30 mouse cellular contexts compared by ENCODE assay signal in genomic region chr15:7879956-7880355, GRCm38 (mm10).
A peak's percentile ranks its signal among the peaks of the same experiment; 100 is the strongest.
DNase-seq lines count a peak whose midpoint lies in the region; ATAC-seq and TF ChIP-seq lines count a peak whose summit lies in the region.
"Had no signal": no experiment of that assay in that cellular context is flagged by ENCODE, and none has a peak within 500 bp of the region (broad histone marks: within the 10 kb centered on the region; RNA-seq: fewer than 3 reads in every experiment).

No protein-coding gene starts in this region.

- peak; percentile 21; the same call in 1 of the 2 replicates for ATAC-seq in hindbrain, embryonic 11.5 days (ENCODE audit: low FRiP score)
- peak; percentile 50; the same call in 1 of the 2 replicates for ATAC-seq in hindbrain, embryonic 13.5 days (ENCODE audit: low FRiP score)
- ATAC-seq in hindbrain, postnatal 0 days, result peak; percentile 70; the same call in 1 of the 2 replicates
- ATAC-seq: lung, postnatal 0 days; Patski had no signal

- H3K4me2 ChIP-seq in hindbrain, embryonic 11.5 days (replicated peaks; ENCODE audit: low read depth, low read length), result no peak overlapping the region
- no peak overlapping the region for H3K4me2 ChIP-seq in hindbrain, embryonic 13.5 days
- no peak overlapping the region for H3K4me2 ChIP-seq in hindbrain, postnatal 0 days (ENCODE audit: low read depth, low read length)
- H3K4me2 ChIP-seq: embryonic facial prominence, embryonic 13.5 days; forebrain, embryonic 12.5 days; heart, embryonic 13.5 days; liver, embryonic 15.5 days; midbrain, embryonic 12.5 days had no signal

- no peaks in the 10 kb centered on the region for H3K4me1 ChIP-seq in hindbrain, embryonic 11.5 days (replicated peaks; ENCODE audit: control insufficient read depth, insufficient read depth, low read length)
- H3K4me1 ChIP-seq in hindbrain, embryonic 10.5 days (replicated peaks), result peaks cover 37% of the 10 kb centered on the region
- peaks cover 19% of the 10 kb centered on the region for H3K4me1 ChIP-seq in hindbrain, embryonic 13.5 days (replicated peaks)
- no peaks in the 10 kb centered on the region for H3K4me1 ChIP-seq in hindbrain, postnatal 0 days (ENCODE audit: insufficient read depth, low read length)
- H3K4me1 ChIP-seq: limb, embryonic 10.5 days; liver, embryonic 15.5 days had no signal

- no peaks in the 10 kb centered on the region for H3K36me3 ChIP-seq in hindbrain, embryonic 11.5 days (ENCODE audit: control insufficient read depth, insufficient read depth, low read length)
- H3K36me3 ChIP-seq in hindbrain, embryonic 10.5 days, result peaks cover 27% of the 10 kb centered on the region
- peaks cover 12% of the 10 kb centered on the region for H3K36me3 ChIP-seq in hindbrain, embryonic 13.5 days
- no peaks in the 10 kb centered on the region for H3K36me3 ChIP-seq in hindbrain, postnatal 0 days (ENCODE audit: insufficient read depth, low read length)
- H3K36me3 ChIP-seq: liver, embryonic 15.5 days had no signal

- H3K9me3 ChIP-seq in hindbrain, embryonic 11.5 days (ENCODE audit: control insufficient read depth, low read length), result no peaks in the 10 kb centered on the region
- H3K9me3 ChIP-seq in hindbrain, embryonic 10.5 days, result 0 out of 2 replicates have a peak, but pooled peaks cover 5% of the 10 kb centered on the region
- no peaks in the 10 kb centered on the region for H3K9me3 ChIP-seq in hindbrain, embryonic 13.5 days
- no peaks in the 10 kb centered on the region for H3K9me3 ChIP-seq in hindbrain, postnatal 0 days (ENCODE audit: low read length)
- H3K9me3 ChIP-seq: embryonic facial prominence, embryonic 13.5 days; forebrain, embryonic 12.5 days; G1E; heart, embryonic 13.5 days; limb, embryonic 10.5 days; liver, embryonic 15.5 days had no signal

- no peaks in the 10 kb centered on the region for H3K27me3 ChIP-seq in hindbrain, embryonic 11.5 days (ENCODE audit: control insufficient read depth, insufficient read depth, low read length)
- no peaks in the 10 kb centered on the region for H3K27me3 ChIP-seq in hindbrain, embryonic 10.5 days (ENCODE audit: insufficient read depth, poor library complexity, severe bottlenecking)
- H3K27me3 ChIP-seq in hindbrain, embryonic 13.5 days, result 0 out of 2 replicates have a peak, but pooled peaks cover 3% of the 10 kb centered on the region
- no peaks in the 10 kb centered on the region for H3K27me3 ChIP-seq in hindbrain, postnatal 0 days (ENCODE audit: insufficient read depth, low read length)
- H3K27me3 ChIP-seq: CH12.LX; forebrain, embryonic 12.5 days; heart, embryonic 13.5 days; liver, embryonic 15.5 days; Patski had no signal

- no peak for TF ChIP-seq CTCF in hindbrain, postnatal 0 days (IDR thresholded peaks at IDR 0.05; ENCODE audit: low read depth)

- no peak overlapping the region for H3K9ac ChIP-seq in hindbrain, embryonic 11.5 days (ENCODE audit: low read depth, low read length)
- no peak overlapping the region for H3K9ac ChIP-seq in hindbrain, embryonic 13.5 days
- no peak overlapping the region for H3K9ac ChIP-seq in hindbrain, postnatal 0 days (replicated peaks; ENCODE audit: low read length)
- H3K9ac ChIP-seq: embryonic facial prominence, embryonic 13.5 days; forebrain, embryonic 12.5 days; heart, embryonic 13.5 days; liver, embryonic 15.5 days; midbrain, embryonic 12.5 days had no signal

- intact Hi-C loops in left cerebral cortex, postnatal 4 days (cut with DNase I), result no loop called here

- H3K27ac ChIP-seq in hindbrain, embryonic 11.5 days (ENCODE audit: low read depth, low read length), result no peak overlapping the region
- no peak overlapping the region for H3K27ac ChIP-seq in hindbrain, embryonic 10.5 days
- no peak overlapping the region for H3K27ac ChIP-seq in hindbrain, embryonic 13.5 days
- H3K27ac ChIP-seq in hindbrain, postnatal 0 days, result no peak overlapping the region
- H3K27ac ChIP-seq: embryonic facial prominence, embryonic 13.5 days; forebrain, embryonic 12.5 days; heart, embryonic 13.5 days; left cerebral cortex, adult 2 months; limb, embryonic 10.5 days; liver, embryonic 15.5 days; midbrain, embryonic 12.5 days had no signal

- no peak for DNase-seq in hindbrain, embryonic 11.5 days (ENCODE audit: low spot score)
- DNase-seq in hindbrain, embryonic 10.5 days (ENCODE audit: low spot score), result no peak
- DNase-seq in left cerebral cortex, postnatal 4 days, result peak; percentile 31
- DNase-seq in left cerebral cortex, adult 9 months (ENCODE audit: low spot score in 2 of 2), result no peak
- peak; percentile 36 for DNase-seq in hindbrain, postnatal 0 days (ENCODE audit: low spot score)
- DNase-seq in natural killer cell, adult 2 months (ENCODE audit: low spot score in 2 of 2), result no peak
- DNase-seq in right cerebral cortex, postnatal 36 days (ENCODE audit: low spot score in 2 of 2), result no peak
- DNase-seq: adrenal gland, adult 8-10 months; B cell, adult 2 months; cerebellum, adult 2 months; cerebellum, postnatal 36 days; embryo, embryonic 11 days; heart, adult 18-20 months; heart, postnatal 14 days; kidney, adult 18-20 months; liver; spleen, adult 18-20 months had no signal

- no peak overlapping the region for H3K4me3 ChIP-seq in hindbrain, embryonic 11.5 days (ENCODE audit: low read depth, low read length)
- H3K4me3 ChIP-seq in hindbrain, embryonic 10.5 days, result no peak overlapping the region
- H3K4me3 ChIP-seq in hindbrain, embryonic 13.5 days, result no peak overlapping the region
- no peak overlapping the region for H3K4me3 ChIP-seq in hindbrain, postnatal 0 days (ENCODE audit: low read length)
- H3K4me3 ChIP-seq: embryonic facial prominence, embryonic 13.5 days; erythroblast, embryonic 14.5 days; forebrain, embryonic 12.5 days; heart, embryonic 13.5 days; left cerebral cortex, adult 2 months; limb, embryonic 10.5 days; liver, embryonic 15.5 days; midbrain, embryonic 12.5 days had no signal

- WGBS in hindbrain, embryonic 11.5 days, result 51% methylated on average over 7 of the region's 7 CpGs
- 52% methylated on average over 7 of the region's 7 CpGs for WGBS in hindbrain, embryonic 10.5 days
- WGBS in hindbrain, embryonic 13.5 days, result 44% methylated on average over 7 of the region's 7 CpGs
- WGBS in hindbrain, postnatal 0 days, result 41% methylated on average over 7 of the region's 7 CpGs

Comparison
In these comparisons a context has a peak if more than half of its experiments do, and no peak if none do; other contexts are left out.
1. DNase-seq: peak in left cerebral cortex, postnatal 4 days (single experiment) and hindbrain, postnatal 0 days (single experiment); none in hindbrain, embryonic 11.5 days (single experiment), hindbrain, embryonic 10.5 days (single experiment), left cerebral cortex, adult 9 months (0 of 2), natural killer cell, adult 2 months (0 of 2) and right cerebral cortex, postnatal 36 days (0 of 2).
2. Peak in every context shown above with its lines, with median percentiles within 50 percentile points of each other: ATAC-seq.